Mouse (Mus musculus) embryo, embryonic 9.5 days (tissue): ENCODE measurements around the gene Olfr836.
"Not testable (repeated sequence)": the region's sequence is repeated elsewhere in the genome, so short reads cannot be mapped to it uniquely, and the experiment has no call there.

Experiments used
- DNase-seq: peaks from one replicate; pipeline ENCODE4 v3.0.0-alpha.2; 2017; ENCODE audit errors: extremely low spot score

Olfr836 gene

DNA sequence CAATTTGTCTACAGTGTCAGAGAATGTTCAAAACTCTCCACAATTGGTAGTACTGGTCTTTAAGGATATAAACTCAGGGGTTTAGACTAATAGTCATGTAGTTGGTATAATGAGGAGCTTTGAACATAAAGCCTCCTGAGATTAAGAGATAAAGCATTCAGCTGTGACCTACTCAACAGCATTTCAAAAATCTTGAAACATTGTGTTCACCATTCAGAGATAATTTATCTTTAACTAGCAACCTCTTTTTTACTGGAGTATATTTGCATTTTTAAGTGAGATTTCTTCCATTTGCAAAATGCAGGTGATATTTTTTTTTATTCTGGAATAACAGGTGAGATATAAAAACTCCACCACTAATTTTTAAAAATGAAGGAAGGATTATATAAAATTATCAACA lies at the start of gene Olfr836:
Olfr836 (plus strand) TSS at position 301 of the 400 bp plus-strand sequence.
- DNase-seq = no peak

DNA sequence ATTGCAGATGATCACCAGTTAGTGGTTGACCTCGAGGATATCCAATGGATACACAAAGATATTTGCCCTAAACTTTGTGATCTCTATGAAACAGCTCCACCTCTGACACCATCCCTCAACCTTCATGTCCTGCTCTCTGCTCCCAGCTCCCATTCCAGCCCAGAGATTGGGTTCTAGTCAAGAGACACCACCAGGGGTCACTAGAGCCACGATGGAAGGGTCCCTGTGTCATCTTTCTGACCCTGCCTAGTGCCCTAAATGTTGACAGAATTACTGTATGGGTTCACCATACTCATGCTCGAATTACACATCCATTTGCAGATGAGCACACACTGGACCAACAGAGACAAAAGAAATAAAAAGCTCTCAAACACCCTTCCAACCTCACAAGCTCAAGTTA lies 35.2 kb upstream of the Olfr836 start:
- no peak for DNase-seq

DNA sequence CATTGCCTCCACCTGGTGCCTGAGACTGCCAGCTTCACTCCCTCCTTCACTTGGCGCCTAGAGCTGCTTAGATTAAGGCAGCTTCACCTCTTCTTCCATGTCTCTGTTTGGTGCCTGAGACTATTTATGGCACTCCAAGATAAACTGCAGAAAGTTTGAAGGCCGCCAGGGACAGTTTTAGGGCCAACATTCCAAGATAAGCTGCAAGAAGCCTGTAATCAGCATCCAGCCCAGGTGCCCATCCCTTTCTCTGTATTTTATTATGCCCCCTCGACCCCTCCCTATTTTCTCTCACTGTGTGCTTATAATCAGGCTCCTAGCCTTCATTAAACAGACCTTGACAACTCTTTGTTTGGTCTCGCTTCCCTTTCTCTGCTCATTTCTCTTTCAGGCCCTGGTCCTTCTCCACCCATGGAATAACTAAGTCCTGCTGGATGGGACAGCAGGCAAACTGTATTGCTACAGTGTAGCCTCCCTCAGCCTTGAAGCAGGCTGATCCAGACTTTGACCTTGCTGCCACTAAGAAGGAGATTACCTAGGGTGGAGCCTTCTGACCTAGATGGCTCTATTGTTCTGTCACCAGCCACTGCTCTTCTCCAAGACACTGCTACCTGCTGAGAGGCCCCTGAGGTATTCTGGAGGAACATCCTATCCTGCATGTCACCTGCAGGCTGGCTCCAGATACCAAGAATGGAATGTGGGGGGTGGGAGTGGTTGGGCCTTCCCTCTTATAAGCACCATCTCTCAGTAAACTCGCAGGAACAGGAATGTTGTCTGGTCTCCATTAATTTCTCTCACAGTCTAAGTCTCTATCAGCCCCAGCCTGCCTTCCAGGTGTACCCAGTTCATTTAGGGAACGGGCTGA lies 27.1 kb upstream of the Olfr836 start:
- DNase-seq = not testable (repeated sequence)

DNA sequence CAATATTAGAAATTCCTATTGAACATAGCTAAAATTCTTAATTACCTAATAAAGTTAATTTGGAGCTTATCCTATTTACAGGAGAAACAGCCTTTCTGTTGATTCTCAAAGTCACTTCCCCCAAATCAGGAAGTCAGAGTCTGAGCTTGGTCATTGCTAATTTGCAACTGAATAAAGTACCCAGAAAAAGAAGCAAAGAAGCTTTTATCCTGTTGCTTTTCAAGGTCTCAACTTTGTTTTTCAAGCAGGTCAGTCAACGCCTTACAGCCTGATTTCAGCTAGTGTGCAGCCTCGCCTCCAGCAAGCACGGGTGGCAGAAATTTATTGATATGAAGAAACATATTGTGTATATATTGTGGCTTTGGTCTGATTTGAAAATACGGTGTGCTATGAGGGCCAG lies 22.9 kb upstream of the Olfr836 start:
- DNase-seq = no peak

DNA sequence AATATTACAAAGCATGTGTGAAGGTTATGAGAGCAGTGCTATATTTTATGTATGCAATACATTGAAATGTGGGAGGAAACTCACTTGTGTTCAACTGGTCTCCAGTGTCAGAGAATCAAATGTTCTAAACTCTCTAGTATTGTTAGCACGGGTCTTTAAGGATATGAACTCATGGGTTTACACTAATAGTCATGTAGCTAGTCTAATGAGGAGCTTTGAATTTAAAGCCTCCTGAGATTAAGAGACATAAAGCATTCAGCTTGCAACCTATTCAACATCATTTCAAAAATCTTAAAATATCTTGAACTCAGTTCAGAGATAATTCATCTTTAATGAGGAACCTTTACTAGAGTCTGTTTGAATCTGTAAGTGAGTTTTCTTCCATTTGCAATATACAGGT lies 15.8 kb downstream of the Olfr836 start, which contains the start of gene Olfr837:
Olfr837 (plus strand) TSS at position 301 of the 400 bp plus-strand sequence.
- no peak for DNase-seq
